Mouse (Mus musculus): ENCODE measurements around the gene Zbtb38. TPM values are rescaled to one million over a fixed set of nuclear protein-coding genes. Genes with fewer than 3 reads are reported as not detected.
"Not testable (repeated sequence)": the region's sequence is repeated elsewhere in the genome, so short reads cannot be mapped to it uniquely, and the experiment has no call there.

Zbtb38 gene
- total RNA-seq, 2 experiments from 2014 or later = 22.9 to 33.8 TPM

GRCm38 (mm10) chr9:96646668-96647295, 105.8 kb downstream of the Zbtb38 start:
- Histone ChIP-seq H3K27ac (no peak overlapping the region), H3K4me3 (no peak overlapping the region)
- DNase-seq = no peak
- intact Hi-C loops (cut with DNase I) = no loop called here
- TF ChIP-seq CTCF (IDR thresholded peaks at IDR 0.05) = no peak

GRCm38 (mm10) chr9:96644840-96645239, 107.8 kb downstream of the Zbtb38 start:
- DNase-seq = no peak
- intact Hi-C loops (cut with DNase I) = no loop called here
- TF ChIP-seq CTCF (IDR thresholded peaks at IDR 0.05) = no peak
- no peak overlapping the region for H3K4me3 ChIP-seq
- H3K27ac ChIP-seq = no peak overlapping the region

GRCm38 (mm10) chr9:96644002-96644401, 108.6 kb downstream of the Zbtb38 start:
- H3K27ac ChIP-seq; intact Hi-C loops (cut with DNase I): not testable (repeated sequence)

GRCm38 (mm10) chr9:96639451-96639850, 113.2 kb downstream of the Zbtb38 start:
- TF ChIP-seq CTCF (IDR thresholded peaks at IDR 0.05) = no peak
- no peak overlapping the region for H3K27ac ChIP-seq
- H3K4me3 ChIP-seq = no peak overlapping the region
- intact Hi-C loops (cut with DNase I) = no loop called here
- no peak for DNase-seq

More at GRCm38 (mm10) chr9:96644002-96644401, 108.6 kb downstream of the Zbtb38 start:
- H3K4me3 ChIP-seq, DNase-seq: not testable (repeated sequence)

DNA sequence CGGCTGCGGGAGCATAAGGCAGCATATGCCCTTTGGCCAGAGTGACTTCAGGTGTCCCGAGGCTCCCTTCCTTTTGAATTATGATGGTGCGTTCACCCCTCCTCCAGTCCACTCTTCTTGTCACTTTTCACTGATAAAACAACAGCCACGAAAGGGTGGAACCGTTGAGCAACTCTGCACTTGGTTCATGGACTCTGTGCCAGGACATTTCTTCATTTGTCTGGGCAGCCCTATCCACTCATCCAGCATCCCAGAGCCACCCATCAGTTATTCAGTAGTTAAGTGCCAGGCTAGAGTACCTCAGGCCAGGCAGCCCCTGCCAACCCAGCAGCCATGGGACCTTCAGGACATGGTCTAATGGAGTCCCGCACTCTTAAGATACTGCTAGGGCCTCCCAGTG, 114.1 kb downstream of the Zbtb38 start:
- Histone ChIP-seq H3K27ac (no peak overlapping the region), H3K4me3 (no peak overlapping the region)
- no peak for DNase-seq
- TF ChIP-seq CTCF (IDR thresholded peaks at IDR 0.05) = no peak
- intact Hi-C loops (cut with DNase I) = no loop called here

DNA sequence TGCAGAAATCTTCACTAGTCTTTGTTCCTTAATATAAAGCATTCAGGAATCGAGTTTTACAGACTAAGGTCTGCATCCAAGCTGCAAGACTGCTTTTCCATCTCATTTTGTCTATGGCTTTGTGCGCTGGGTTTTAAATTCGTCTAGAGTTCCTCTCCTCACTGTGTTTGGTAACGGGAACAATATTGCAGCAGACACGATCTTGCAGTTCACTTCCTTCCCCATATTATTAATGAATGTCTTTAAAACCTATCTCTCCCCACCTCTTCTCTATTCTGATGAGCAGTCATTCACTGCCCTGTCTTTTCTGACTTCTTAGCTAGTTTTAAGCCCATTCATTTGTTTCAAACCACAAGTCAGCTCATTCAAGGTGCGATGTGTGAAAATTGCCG, 115.5 kb downstream of the Zbtb38 start:
- DNase-seq = no peak
- Histone ChIP-seq H3K4me3 (no peak overlapping the region), H3K27ac (no peak overlapping the region)
- no peak for TF ChIP-seq CTCF (IDR thresholded peaks at IDR 0.05)
- intact Hi-C loops (cut with DNase I) = no loop called here

- no peak for TF ChIP-seq CTCF (IDR thresholded peaks at IDR 0.05)
- intact Hi-C loops (cut with DNase I) = no loop called here
- DNase-seq = no peak
- H3K4me3 ChIP-seq = no peak overlapping the region
- no peak overlapping the region for H3K27ac ChIP-seq
These were observed 116.0 kb downstream of the Zbtb38 start for GRCm38 (mm10) chr9:96636423-96637156.

DNA sequence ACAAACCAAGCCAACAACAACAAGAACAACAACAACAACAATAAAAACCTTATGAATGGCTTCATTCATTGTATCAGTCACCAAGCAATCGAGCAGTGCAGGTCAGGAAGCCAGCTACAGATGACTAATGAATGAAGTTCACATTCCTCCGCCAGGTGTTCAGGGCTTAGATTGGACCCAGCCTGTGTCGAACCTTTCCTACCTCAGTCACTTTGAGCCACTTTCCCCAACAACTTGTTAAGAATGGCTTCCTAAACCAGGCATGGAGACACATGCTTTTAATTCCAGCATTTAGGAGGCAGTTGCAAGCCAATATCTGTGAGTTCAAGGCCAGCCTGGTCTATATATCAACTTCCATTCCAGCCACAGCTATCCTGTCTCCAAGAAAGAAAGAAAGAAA, 116.7 kb downstream of the Zbtb38 start:
- DNase-seq = no peak
- intact Hi-C loops (cut with DNase I) = no loop called here
- H3K4me3 ChIP-seq = no peak overlapping the region
- no peak for TF ChIP-seq CTCF (IDR thresholded peaks at IDR 0.05)
- H3K27ac ChIP-seq = no peak overlapping the region

DNA sequence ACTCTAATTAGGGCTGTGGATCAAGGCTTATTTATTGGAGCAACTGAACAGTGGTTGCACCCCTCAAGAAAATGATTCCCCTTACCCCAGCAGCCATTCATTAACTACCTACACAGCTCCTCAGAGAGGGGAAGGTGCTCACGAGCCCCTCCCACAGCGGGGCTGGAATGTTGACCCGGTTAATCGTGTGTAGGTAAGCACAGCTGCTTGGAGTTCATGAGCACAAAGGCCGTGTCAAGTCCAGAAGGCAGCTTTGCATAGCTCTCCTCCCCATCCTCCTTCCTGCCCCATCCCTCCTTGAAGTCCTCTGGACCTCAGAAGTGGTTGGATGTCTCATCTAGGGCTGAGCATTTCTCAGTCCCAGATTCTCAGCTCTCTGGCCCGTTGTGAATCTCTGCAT, 117.5 kb downstream of the Zbtb38 start:
- no peak overlapping the region for H3K4me3 ChIP-seq
- TF ChIP-seq CTCF (IDR thresholded peaks at IDR 0.05) = no peak
- intact Hi-C loops (cut with DNase I) = no loop called here
- H3K27ac ChIP-seq = no peak overlapping the region
- no peak for DNase-seq

DNA sequence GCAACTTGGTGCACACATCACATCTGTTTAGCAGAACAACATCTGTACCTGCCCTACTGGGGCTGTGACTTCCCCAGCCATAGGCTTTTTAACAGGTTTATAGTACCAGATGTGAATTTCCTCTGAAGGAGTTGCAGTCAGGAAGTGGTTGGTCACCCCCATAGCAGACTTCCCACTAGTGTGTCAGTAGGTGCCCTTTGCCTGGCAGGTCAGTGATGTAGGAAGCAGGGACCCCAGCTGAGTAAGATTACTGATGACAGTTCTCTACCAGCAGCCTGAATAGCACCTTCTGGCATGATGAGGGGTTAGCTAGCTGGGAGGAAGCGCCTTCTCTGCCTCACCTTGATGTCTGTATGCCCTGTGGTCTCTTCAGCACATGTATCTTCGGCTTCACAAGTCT, 118.9 kb downstream of the Zbtb38 start:
- Histone ChIP-seq H3K27ac (no peak overlapping the region), H3K4me3 (no peak overlapping the region)
- intact Hi-C loops (cut with DNase I) = no loop called here
- no peak for TF ChIP-seq CTCF (IDR thresholded peaks at IDR 0.05)
- no peak for DNase-seq

Other genes with a start within 250 kb of the Zbtb38 start
- not detected for gene Gm28729, start 227.6 kb downstream of the Zbtb38 start, total RNA-seq (2021)
- 1 to 10 TPM; 3.2 to 3.6 TPM for gene Rasa2, start 121.2 kb downstream of the Zbtb38 start, total RNA-seq (2021)
- 1 to 10 TPM in 1 of 2 experiments, under 1 TPM in 1; 0.36 to 2.7 TPM for gene Pxylp1, start 139.8 kb upstream of the Zbtb38 start, total RNA-seq (2021)

Measured in gastrocnemius, adult 2 months (tissue).